Mouse (Mus musculus): Measurements from ENCODE around the gene Dpf3. TPM values are rescaled to one million over a fixed set of nuclear protein-coding genes. Genes with fewer than 3 reads are reported as not detected.

Gene Dpf3
- polyA plus RNA-seq, 1 experiment from 2014 or later, result 4.4 TPM

- no peaks in the 10 kb centered on the region for H3K36me3 ChIP-seq (ENCODE audit: control insufficient read depth, insufficient read depth, low read length)
- 0 out of 2 replicates have a peak, but pooled peaks cover 2% of the 10 kb centered on the region for H3K4me1 ChIP-seq (replicated peaks; ENCODE audit: control insufficient read depth, insufficient read depth, low read length)
- H3K9ac ChIP-seq (ENCODE audit: low read length), result no peak overlapping the region
- ATAC-seq (replicated peaks; ENCODE audit: low FRiP score) (no peak), DNase-seq (ENCODE audit: low spot score) (no peak)
- no peaks in the 10 kb centered on the region for H3K9me3 ChIP-seq (ENCODE audit: control insufficient read depth, low read length)
- H3K27ac ChIP-seq (ENCODE audit: low read depth, low read length), result no peak overlapping the region
- WGBS, result 86% methylated on average over 6 of the region's 6 CpGs
- H3K4me2 ChIP-seq (ENCODE audit: low read depth, low read length, severe bottlenecking), result no peak overlapping the region
- no peaks in the 10 kb centered on the region for H3K27me3 ChIP-seq (ENCODE audit: control insufficient read depth, insufficient read depth, low read length)
- no peak overlapping the region for H3K4me3 ChIP-seq (ENCODE audit: low read depth, low read length)
Measured at GRCm38 (mm10) chr12:83168310-83168709, 319.2 kb downstream of the Dpf3 start.

GRCm38 (mm10) chr12:83165058-83165457 is 322.5 kb downstream of the Dpf3 start:
- H3K9me3 ChIP-seq (ENCODE audit: control insufficient read depth, low read length), result no peaks in the 10 kb centered on the region
- H3K9ac ChIP-seq (ENCODE audit: low read length), result no peak overlapping the region
- DNase-seq (ENCODE audit: low spot score) (no peak), ATAC-seq (replicated peaks; ENCODE audit: low FRiP score) (no peak)
- H3K4me3 ChIP-seq (ENCODE audit: low read depth, low read length), result no peak overlapping the region
- H3K4me2 ChIP-seq (ENCODE audit: low read depth, low read length, severe bottlenecking), result no peak overlapping the region
- no peaks in the 10 kb centered on the region for H3K27me3 ChIP-seq (ENCODE audit: control insufficient read depth, insufficient read depth, low read length)
- no peak overlapping the region for H3K27ac ChIP-seq (ENCODE audit: low read depth, low read length)
- H3K36me3 ChIP-seq (ENCODE audit: control insufficient read depth, insufficient read depth, low read length), result no peaks in the 10 kb centered on the region
- 0 out of 2 replicates have a peak, but pooled peaks cover 2% of the 10 kb centered on the region for H3K4me1 ChIP-seq (replicated peaks; ENCODE audit: control insufficient read depth, insufficient read depth, low read length)
- 93% methylated on average over 1 of the region's 1 CpGs for WGBS

Other genes with a start within 250 kb of the Dpf3 start
- gene Dcaf4, start 32.8 kb upstream of the Dpf3 start, polyA plus RNA-seq (2014; fragmentation: Nextera tagmentation; extraction: Ambion mirVana), result 24.4 and 26.7 TPM in 2 replicates
- gene Zfyve1, start 109.5 kb upstream of the Dpf3 start, polyA plus RNA-seq (2014; fragmentation: Nextera tagmentation; extraction: Ambion mirVana), result 24.8 and 24.9 TPM in 2 replicates
- 298 and 300 TPM in 2 replicates for gene Rbm25, start 143.5 kb upstream of the Dpf3 start, polyA plus RNA-seq (2014; fragmentation: Nextera tagmentation; extraction: Ambion mirVana)
- 64.9 and 69.6 TPM in 2 replicates for gene Psen1, start 200.4 kb upstream of the Dpf3 start, polyA plus RNA-seq (2014; fragmentation: Nextera tagmentation; extraction: Ambion mirVana)